Mouse (Mus musculus): ENCODE measurements at regions not wholly inside any gene's neighbourhood (a gene's known extent, or its start where the extent isn't known, plus 50 kb on each side); places are given as distances from the start of the nearest gene placed in this dataset.
A peak's percentile ranks its signal among the peaks of the same experiment; 100 is the strongest.

GRCm38 (mm10) chr4:125354742-125355141 lies 135.8 kb upstream of the Grik3 start:
- no peak for DNase-seq (ENCODE audit: low spot score)

GRCm38 (mm10) chr4:125350056-125350455 lies 140.4 kb upstream of the Grik3 start:
- no peak for DNase-seq (ENCODE audit: low spot score)

DNA sequence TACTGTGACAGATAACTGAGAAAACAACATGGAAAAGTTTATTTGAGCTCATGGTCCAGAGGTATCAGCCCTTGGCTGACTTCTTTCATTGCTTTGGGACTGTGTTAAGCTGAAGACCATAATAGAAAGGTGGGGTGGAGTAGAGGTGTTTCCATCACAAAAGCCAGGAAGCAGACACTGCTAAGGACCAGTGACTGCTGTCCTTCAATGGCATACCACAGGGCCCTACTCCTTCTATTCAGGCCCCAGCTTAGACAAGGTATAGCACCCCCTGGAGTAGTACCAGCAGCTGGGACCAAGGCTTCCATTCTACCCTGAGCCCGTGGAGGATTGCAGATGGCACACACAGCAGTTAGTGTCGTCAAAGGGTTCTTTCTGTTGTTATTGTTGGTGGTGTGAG lies 151.4 kb upstream of the Grik3 start:
- DNase-seq (ENCODE audit: low spot score), result no peak

DNA sequence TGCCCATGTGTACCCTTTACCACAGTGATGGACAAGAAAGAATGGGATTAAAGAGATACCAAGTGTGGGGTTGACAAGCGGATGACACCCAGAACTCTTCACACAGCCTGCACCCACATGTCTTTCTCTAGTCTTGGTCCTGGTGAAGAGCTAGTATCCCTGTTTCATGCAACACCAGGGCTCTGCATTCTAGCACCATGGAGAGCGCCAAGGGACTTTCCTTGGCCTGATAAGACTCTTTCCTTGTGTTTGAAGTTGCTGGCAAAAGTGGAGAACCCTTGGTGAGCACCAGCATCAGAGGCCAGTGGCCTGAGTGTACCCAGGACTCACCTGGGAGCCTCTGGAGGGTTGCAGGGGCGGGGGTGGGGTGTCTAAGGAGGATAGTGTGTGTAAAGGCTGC lies 161.7 kb upstream of the Grik3 start:
- DNase-seq (ENCODE audit: low spot score), result no peak

GRCm38 (mm10) chr4:125324495-125324894 lies 166.0 kb upstream of the Grik3 start:
- no peak for DNase-seq (ENCODE audit: low spot score)

DNA sequence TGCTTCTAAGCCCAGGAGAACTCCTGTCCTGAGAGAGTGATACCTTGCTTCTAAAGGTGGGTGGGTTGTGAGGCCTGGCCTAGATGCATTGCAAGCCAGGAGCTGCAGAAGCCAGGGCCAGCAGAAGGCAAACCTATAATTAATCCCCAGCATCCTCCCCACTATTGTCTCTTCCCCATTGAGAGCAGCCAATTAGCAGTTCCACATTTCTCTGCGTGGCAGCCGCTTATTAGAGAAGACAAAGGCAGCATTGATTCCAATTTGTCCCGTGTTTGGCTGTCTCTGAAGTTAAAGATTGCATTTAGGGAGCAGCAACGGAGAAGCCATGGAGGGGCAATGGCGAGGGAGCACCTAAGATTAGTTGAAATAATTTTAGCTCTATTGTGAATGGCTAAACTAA lies 171.2 kb upstream of the Grik3 start:
- no peak for DNase-seq (ENCODE audit: low spot score)

DNA sequence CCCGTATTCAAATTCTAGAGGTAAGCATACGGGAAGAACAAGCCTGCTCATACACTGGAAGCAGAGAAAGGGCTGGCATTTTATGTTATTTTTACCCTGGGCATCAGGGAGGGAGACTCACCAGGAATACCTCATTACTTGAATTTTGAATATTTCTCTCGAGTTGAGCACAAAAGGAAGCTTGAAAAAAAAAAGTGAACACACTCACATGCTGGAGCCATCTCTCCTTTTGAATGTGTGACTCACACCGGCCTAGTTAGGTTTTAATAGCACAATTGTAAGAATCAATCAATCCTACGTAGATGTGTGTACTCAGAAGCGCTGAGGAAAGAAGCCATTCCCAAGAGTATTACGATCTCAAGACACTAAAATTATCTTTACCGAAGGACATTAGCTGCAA lies 172.2 kb upstream of the Grik3 start:
- no peak for DNase-seq (ENCODE audit: low spot score)

GRCm38 (mm10) chr4:125316876-125317275 lies 173.6 kb upstream of the Grik3 start:
- DNase-seq (ENCODE audit: low spot score), result no peak

- no peak for DNase-seq (ENCODE audit: low spot score)
These were observed 174.7 kb upstream of the Grik3 start for GRCm38 (mm10) chr4:125315818-125316217.

DNA sequence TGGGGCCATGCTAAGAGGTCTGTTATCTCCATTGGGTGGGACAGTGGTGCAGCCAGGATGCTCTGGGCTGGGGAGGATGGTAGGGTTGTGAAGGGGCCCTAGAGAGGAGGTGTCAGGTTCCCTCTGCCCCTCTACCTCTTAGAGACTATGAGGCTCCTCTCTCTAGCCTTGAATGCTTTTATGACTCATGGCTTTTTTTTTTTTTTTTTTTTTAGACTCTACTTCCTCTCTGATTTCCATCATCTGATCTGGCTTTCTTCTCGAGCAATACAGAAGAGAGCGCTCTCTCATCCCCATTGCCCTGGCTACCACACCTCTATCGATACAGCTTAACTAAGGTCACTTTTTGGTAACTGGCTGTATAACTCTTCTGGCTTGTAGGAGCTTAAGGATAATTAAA lies 176.6 kb upstream of the Grik3 start:
- no peak for DNase-seq (ENCODE audit: low spot score)

GRCm38 (mm10) chr4:125313252-125313651 lies 177.2 kb upstream of the Grik3 start:
- no peak for DNase-seq (ENCODE audit: low spot score)

- no peak for DNase-seq (ENCODE audit: low spot score)
These were observed 180.5 kb upstream of the Zc3h12a start for GRCm38 (mm10) chr4:125308171-125308570.

DNA sequence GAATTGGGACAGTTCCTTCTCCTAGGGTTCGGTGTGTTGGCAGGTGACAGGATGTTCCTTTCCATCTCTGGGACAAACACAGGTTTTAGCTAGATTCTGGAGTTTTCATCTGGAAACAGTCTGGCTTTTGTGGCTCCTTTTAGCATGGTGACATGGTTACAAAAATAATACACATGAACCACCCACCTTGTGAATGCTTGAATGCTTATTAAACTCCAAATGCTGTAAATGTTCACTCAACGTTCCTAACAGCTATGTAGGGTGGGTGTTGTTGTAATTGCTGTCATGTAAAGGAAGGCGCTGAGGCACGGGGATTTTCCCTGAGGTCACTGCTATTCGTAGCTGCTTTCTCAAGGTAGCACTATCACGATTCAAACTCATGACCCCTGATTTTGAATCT lies 178.1 kb upstream of the Zc3h12a start:
- DNase-seq (ENCODE audit: low spot score), result no peak

- DNase-seq (ENCODE audit: low spot score), result no peak
These were observed 175.0 kb upstream of the Zc3h12a start for GRCm38 (mm10) chr4:125302660-125303059.

- peak; percentile 28 for DNase-seq (ENCODE audit: low spot score)
These were observed 173.1 kb upstream of the Zc3h12a start for GRCm38 (mm10) chr4:125300503-125301457.

DNA sequence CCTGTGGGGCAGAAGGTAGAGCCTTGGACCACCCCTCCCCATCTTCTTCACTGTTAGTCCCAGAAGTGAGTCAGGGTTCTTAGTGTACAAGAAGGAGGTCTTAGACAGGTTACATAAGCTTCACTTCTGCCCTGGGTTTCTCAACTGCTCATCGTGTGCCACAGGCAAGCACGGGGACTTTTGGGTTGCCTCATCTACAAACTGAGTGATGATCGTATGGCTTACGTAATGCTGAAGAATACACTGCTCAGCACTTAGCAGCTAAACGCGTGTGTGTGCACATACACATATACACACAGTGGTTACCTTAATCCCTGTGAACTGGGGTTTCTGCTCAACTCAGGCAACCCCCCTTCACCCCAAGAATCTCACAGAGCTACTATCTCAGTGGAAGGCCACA lies 163.1 kb upstream of the Zc3h12a start:
- no peak for DNase-seq (ENCODE audit: low spot score)

DNA sequence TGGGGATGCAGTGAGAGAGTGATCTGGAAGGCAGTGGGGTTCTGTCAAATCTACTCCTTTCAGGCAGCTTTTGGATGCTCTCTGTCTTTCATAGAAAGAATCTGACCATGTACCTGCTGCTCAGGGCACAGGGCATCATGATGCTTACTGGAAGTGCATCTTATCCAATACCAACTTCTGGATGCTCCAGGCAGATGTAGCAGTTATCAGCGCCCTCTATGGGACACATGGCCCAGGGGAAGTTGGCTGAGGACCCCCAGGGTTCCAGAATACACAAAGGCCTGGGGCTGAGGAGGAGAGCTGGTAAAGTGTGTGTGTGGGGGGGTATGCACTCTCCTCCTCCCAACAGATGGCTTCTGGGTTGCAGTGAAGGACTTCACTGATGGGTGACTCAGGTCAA lies 162.1 kb upstream of the Zc3h12a start:
- no peak for DNase-seq (ENCODE audit: low spot score)

DNA sequence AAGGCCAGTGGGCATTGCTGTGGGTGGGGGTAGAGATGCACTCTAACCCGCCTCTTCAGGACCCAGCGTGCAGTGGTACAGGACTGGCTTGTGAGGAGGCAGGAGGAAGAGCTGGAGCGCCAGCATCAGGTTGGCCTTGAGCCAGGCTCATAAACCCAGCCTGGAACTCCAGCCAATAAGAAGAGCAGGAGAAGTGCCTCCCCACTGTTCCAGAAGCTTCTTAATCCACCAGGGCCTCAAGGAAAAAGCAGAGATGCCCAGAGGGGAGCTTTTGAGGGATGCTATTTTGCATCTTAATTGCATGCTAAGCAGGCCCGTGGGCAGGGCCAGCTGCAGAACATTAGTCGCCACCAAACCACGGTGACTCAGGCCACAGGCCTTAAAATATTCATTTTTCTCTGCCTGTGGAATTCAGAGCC lies 161.4 kb upstream of the Zc3h12a start:
- DNase-seq (ENCODE audit: low spot score), result no peak

DNA sequence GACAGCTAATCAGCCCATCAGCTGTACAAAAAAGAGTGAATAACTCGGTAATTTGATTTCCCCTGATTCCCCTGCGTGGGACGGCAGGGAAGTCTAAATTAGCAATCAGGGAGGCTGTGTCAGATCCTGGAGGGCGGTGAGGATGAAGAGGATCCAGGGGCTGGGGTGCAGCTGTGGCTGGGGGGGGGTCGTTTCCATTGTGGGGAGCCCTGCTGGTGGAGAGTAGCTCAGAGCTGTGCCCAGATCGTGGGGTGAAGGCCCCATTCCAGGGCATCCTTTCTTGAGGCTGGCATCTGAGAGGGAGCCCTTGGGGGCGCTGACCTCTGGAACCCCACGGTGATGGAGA lies 155.3 kb upstream of the Zc3h12a start:
- no peak for DNase-seq (ENCODE audit: low spot score)

DNA sequence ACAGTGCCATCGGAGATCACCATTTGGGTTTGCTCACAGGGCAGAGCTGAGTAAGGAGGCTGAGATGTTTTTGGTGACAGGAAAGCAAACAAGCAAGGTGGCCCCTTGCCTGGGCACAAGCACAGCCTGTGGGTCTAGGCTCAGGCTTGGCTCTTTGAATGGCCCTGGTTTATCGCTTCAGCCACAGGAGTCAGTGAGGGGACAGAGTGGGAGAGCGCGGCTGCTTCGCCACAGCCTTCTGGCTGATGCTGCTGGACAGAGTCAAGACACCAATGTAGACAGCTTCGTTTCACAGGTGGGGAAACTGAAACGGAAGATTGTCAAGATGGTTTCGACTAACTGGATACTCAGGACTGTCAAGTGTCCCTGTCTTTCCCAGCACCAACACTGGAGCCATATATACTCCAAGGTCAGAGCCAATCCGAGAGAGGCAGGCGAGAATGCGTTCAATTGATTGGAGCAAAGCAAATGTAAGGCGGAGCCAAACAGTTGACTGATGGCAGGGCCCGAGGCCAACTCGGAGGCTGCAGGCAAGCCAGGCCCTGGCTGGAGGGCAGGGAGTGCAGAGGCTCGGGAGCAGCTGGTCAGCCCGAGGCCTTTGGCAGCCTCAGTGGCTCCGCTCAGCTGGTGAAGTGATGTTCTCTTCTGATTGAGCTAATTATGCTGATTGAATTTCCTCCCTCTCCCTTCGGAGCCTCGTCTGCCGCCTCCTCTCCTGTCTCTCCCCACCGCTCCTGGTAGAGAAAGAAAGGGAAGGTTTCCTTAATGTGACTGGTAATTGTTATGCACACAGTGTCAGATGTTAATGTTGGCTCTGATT lies 154.7 kb upstream of the Zc3h12a start:
- no peak for DNase-seq (ENCODE audit: low spot score)

DNA sequence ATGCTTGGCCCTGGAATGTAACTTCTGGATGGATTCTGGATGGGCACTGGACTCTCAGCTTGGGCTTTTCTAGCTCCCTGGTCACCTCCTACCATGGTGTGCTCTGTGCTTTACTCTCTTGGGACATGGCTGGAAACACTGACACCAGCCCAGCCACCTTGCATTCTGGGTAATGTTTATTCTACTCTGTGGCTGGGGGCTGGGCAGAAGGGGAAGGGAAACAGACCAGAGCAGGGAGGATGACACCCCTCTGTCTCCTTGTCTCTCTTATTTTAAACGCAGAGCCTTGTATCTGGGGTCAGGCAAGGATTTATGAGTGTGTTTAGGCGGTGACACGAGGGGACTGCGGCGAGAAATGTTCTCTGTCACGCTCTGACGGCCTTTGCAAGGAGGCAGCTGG lies 151.5 kb upstream of the Zc3h12a start:
- no peak for DNase-seq (ENCODE audit: low spot score)

- no peak for DNase-seq (ENCODE audit: low spot score)
These were observed 149.2 kb upstream of the Zc3h12a start for GRCm38 (mm10) chr4:125276861-125277260.

DNA sequence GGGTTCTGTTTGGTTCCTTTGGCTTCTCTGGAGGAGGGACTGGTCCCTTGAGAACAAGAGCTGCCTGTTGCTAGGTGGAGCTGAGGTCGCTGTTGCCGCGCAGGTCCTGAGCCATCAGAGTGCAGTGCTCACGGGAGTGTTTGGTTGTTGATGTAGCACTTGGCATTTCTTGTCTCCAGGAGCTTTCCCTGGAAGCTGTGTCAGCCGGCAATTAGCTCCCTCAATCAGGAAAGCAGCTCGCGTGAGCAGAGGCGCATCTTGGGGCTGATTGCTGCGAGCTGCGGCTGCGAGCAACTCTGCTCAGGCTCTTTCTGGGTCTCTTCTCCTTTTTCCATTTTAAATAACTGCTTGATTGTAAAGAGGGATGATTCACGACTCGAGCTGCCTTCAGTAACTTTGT lies 147.6 kb upstream of the Zc3h12a start:
- DNase-seq (ENCODE audit: low spot score), result no peak
